ENCODE assay signal across 8 mouse cellular contexts in the genomic region with DNA sequence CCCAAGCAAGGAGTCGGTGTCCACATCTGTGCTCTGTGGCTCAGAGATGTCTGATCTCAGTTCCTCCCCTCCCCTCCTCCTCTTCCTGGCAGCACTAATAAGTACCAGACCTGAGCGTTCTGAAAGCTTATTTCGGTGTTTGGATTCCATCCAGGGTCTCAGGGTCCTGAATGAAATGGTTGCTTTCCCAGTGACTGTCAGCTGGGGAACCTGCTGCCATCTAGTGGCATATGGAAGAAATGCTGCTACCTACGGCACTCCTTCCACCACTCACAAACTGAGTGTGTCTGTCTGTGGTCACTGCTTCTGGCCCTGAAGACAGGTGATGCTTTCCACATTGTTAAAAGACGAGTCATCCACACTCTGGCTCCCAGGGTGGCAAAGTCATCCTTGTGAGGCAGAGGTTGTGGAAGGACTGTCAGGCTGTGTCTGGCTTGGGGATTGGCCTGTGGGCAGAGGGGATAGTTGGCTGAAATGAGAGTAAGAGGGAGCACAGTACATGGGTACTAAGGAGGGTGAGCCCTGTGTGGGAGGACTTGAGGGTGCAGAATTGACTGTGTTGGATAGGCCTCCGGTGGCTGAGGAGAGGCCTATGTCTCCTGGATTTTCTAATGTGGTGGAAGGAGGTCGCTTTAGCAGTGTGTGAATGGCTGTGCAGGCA. TPM values are rescaled to one million over a fixed set of nuclear protein-coding genes. Genes with fewer than 3 reads are reported as not detected.
A peak's percentile ranks its signal among the peaks of the same experiment; 100 is the strongest.
DNase-seq lines count a peak whose midpoint lies in the region; ATAC-seq and TF ChIP-seq lines count a peak whose summit lies in the region.

No protein-coding gene starts in this region.

- no peaks in the 10 kb centered on the region for H3K27me3 ChIP-seq in midbrain, postnatal 0 days (ENCODE audit: insufficient read depth, low read length)

- peak; percentile 54 for DNase-seq in 3134 (ENCODE audit: extremely low read depth, insufficient read length, low spot score)
- DNase-seq in Muller cell, postnatal 12 days (ENCODE audit: inconsistent ontology term) = peak; percentile 73
- DNase-seq in gastrocnemius, adult 8-10 months (ENCODE audit: low spot score in 2 of 2) = peak; percentile 47 to 48
- DNase-seq in hindlimb bud, embryonic 11.5 days (ENCODE audit: extremely low spot score, low read depth, low spot score) = peak; percentile 89
- DNase-seq in left cerebral cortex, postnatal 4 days = peak; percentile 66
- DNase-seq in midbrain, postnatal 0 days (ENCODE audit: low spot score) = peak; percentile 93
- peak; percentile 10 for DNase-seq in thymus, postnatal 14 days

- WGBS in midbrain, postnatal 0 days = 34% methylated on average over 7 of the region's 7 CpGs

- H3K27ac ChIP-seq in midbrain, postnatal 0 days (ENCODE audit: low read depth, low read length) = no peak overlapping the region

- intact Hi-C loops in left cerebral cortex, postnatal 4 days (cut with DNase I) = no loop called here

- no peaks in the 10 kb centered on the region for H3K4me1 ChIP-seq in midbrain, postnatal 0 days (ENCODE audit: insufficient read depth, low read length)

- peak; percentile 56; the same call in 1 of the 2 replicates for ATAC-seq in common myeloid progenitor, adult 5-6 weeks (replicated peaks; ENCODE audit: low read depth, poor library complexity, severe bottlenecking)
- peak; percentile 62 for ATAC-seq in midbrain, postnatal 0 days (ENCODE audit: low FRiP score)

- no peaks in the 10 kb centered on the region for H3K36me3 ChIP-seq in midbrain, postnatal 0 days (ENCODE audit: insufficient read depth, low read length)

- H3K4me2 ChIP-seq in midbrain, postnatal 0 days (ENCODE audit: low read depth, low read length, poor library complexity, severe bottlenecking) = peak overlapping the region; percentile 12; the same call in 1 of the 2 replicates

- no peaks in the 10 kb centered on the region for H3K9me3 ChIP-seq in midbrain, postnatal 0 days (ENCODE audit: low read length)

- H3K4me3 ChIP-seq in midbrain, postnatal 0 days (ENCODE audit: low read depth, low read length) = no peak overlapping the region

- H3K9ac ChIP-seq in midbrain, postnatal 0 days (replicated peaks; ENCODE audit: low read length, poor library complexity, severe bottlenecking) = no peak overlapping the region

- peak; percentile 98 for TF ChIP-seq CTCF in midbrain, postnatal 0 days (IDR thresholded peaks at IDR 0.05)

RNA-seq across cellular contexts. Expression of a gene that starts 15.1 kb away (rescaled TPM):
- total RNA-seq in common myeloid progenitor, adult 5-6 weeks (2017) = not detected in 2 replicates
- 10 to 100 TPM; 29.4 to 66.8 (median 49.7) TPM for total RNA-seq in gastrocnemius, adult 8-10 months (2022)
- not detected for total RNA-seq in left cerebral cortex, postnatal 4 days (2021)
- 0.14 and 0.16 TPM in 2 replicates for total RNA-seq in midbrain, postnatal 0 days (2014; rRNA removed)
- 0.15 and 0.16 TPM in 2 replicates for polyA plus RNA-seq in midbrain, postnatal 0 days (2015; fragmentation: Nextera tagmentation; extraction: Ambion mirVana)

RNA-seq across cellular contexts. Expression of a gene that starts 21.0 kb away (rescaled TPM):
- not detected in 2 replicates for total RNA-seq in common myeloid progenitor, adult 5-6 weeks (2017)
- total RNA-seq in gastrocnemius, adult 8-10 months (2022) = 1,000 to 10,000 TPM; 3,053 to 3,564 (median 3,434) TPM
- not detected for total RNA-seq in left cerebral cortex, postnatal 4 days (2021)
- 0.66 TPM in 1 of 2 replicates, not detected in the other for total RNA-seq in midbrain, postnatal 0 days (2014; rRNA removed)
- 0.53 and 0.69 TPM in 2 replicates for polyA plus RNA-seq in midbrain, postnatal 0 days (2015; fragmentation: Nextera tagmentation; extraction: Ambion mirVana)

Comparison
In these comparisons a context has a peak if more than half of its experiments do, and no peak if none do; other contexts are left out.
1. DNase-seq: peak in every context shown above with its lines; median percentile 93 in midbrain, postnatal 0 days; 89 in hindlimb bud, embryonic 11.5 days; 73 in Muller cell, postnatal 12 days; 66 in left cerebral cortex, postnatal 4 days; 54 in 3134; 48 in gastrocnemius, adult 8-10 months; 10 in thymus, postnatal 14 days.
2. RNA of a gene that starts 15.1 kb away (total RNA-seq): 29.4 to 66.8 TPM in gastrocnemius, adult 8-10 months; not detected in left cerebral cortex, postnatal 4 days, 0.14 to 0.16 TPM in midbrain, postnatal 0 days and not detected in common myeloid progenitor, adult 5-6 weeks; every median in the first group is over 10 times any median in the second.
3. RNA of a gene that starts 21.0 kb away (total RNA-seq): 3,053 to 3,564 TPM in gastrocnemius, adult 8-10 months; 0.66 TPM in midbrain, postnatal 0 days, not detected in left cerebral cortex, postnatal 4 days and not detected in common myeloid progenitor, adult 5-6 weeks; every median in the first group is over 1,000 times any median in the second.